ENCODE assay signal across 1 mouse cellular context in genomic region chr7:19520032-19520431, GRCm38 (mm10).
TF ChIP-seq lines count a peak whose summit lies in the region.

No protein-coding gene starts in this region.

TF ChIP-seq in MEL, 35 proteins besides CTCF, POLR2A, EP300 and RAD21 (continued from another document):
- TF ChIP-seq USF2 (IDR thresholded peaks at IDR 0.05; ENCODE audit: borderline replicate concordance in 1 of 2, insufficient read depth in 1 of 2, low read depth in 1 of 2, low read length in 2 of 2) (no peak), MAZ (IDR thresholded peaks at IDR 0.05; ENCODE audit: low read depth, low read length) (no peak), HCFC1 (IDR thresholded peaks at IDR 0.05; ENCODE audit: low read depth, low read length) (peak; percentile 26; the same call in 1 of the 2 replicates), TBP (IDR thresholded peaks at IDR 0.05; ENCODE audit: low read depth, low read length) (0 out of 2 replicates have a peak, but pooled peaks have one; percentile 49), ZKSCAN1 (IDR thresholded peaks at IDR 0.05; ENCODE audit: low read depth, low read length) (no peak), UBTF (IDR thresholded peaks at IDR 0.05; ENCODE audit: borderline replicate concordance, insufficient read depth, low read depth, low read length) (peak; percentile 70; the same call in 1 of the 2 replicates), NELFE (IDR thresholded peaks at IDR 0.05; ENCODE audit: low read depth, low read length) (0 out of 2 replicates have a peak, but pooled peaks have one; percentile 26)
